Mouse (Mus musculus): ENCODE data around the gene Hivep3.

The Hivep3 gene

GRCm38 (mm10) chr4:119733184-119733880 lies at the start of gene Hivep3:
Hivep3 (plus strand) TSS chr4:119733784.
- DNase-seq, result peak; percentile 100

- DNase-seq, result no peak
Measured at GRCm38 (mm10) chr4:119685746-119686145, 47.8 kb upstream of the Hivep3 start.

GRCm38 (mm10) chr4:119698339-119698738 lies 35.2 kb upstream of the Hivep3 start:
- DNase-seq, result peak; percentile 32

- DNase-seq, result no peak
Measured at GRCm38 (mm10) chr4:119701269-119701954, 32.2 kb upstream of the Hivep3 start.

- no peak for DNase-seq
Measured at GRCm38 (mm10) chr4:119703965-119704364, 29.6 kb upstream of the Hivep3 start.

GRCm38 (mm10) chr4:119707326-119707725 lies 26.3 kb upstream of the Hivep3 start:
- no peak for DNase-seq

- no peak for DNase-seq
Measured at GRCm38 (mm10) chr4:119707751-119708150, 25.8 kb upstream of the Hivep3 start.

GRCm38 (mm10) chr4:119710208-119710607 lies 23.4 kb upstream of the Hivep3 start:
- no peak for DNase-seq

- DNase-seq, result no peak
Measured at GRCm38 (mm10) chr4:119717443-119717842, 16.1 kb upstream of the Hivep3 start.

GRCm38 (mm10) chr4:119721531-119721930 lies 12.1 kb upstream of the Hivep3 start:
- no peak for DNase-seq

- no peak for DNase-seq
Measured at GRCm38 (mm10) chr4:119726074-119726473, 7.5 kb upstream of the Hivep3 start.

- DNase-seq, result no peak
Measured at GRCm38 (mm10) chr4:119727871-119728270, 5.7 kb upstream of the Hivep3 start.

- DNase-seq, result peak; percentile 80
Measured at GRCm38 (mm10) chr4:119733942-119734341, 358 bp downstream of the Hivep3 start.

- DNase-seq, result no peak
Measured at GRCm38 (mm10) chr4:119734352-119734751, 768 bp downstream of the Hivep3 start.

GRCm38 (mm10) chr4:119738641-119739040 lies 5.1 kb downstream of the Hivep3 start:
- no peak for DNase-seq

GRCm38 (mm10) chr4:119739301-119740062 lies 5.9 kb downstream of the Hivep3 start:
- DNase-seq, result no peak

GRCm38 (mm10) chr4:119748341-119748740 lies 14.8 kb downstream of the Hivep3 start:
- DNase-seq, result no peak

GRCm38 (mm10) chr4:119750157-119750556 lies 16.6 kb downstream of the Hivep3 start:
- no peak for DNase-seq

- DNase-seq, result no peak
Measured at GRCm38 (mm10) chr4:119750681-119751211, 17.2 kb downstream of the Hivep3 start.

GRCm38 (mm10) chr4:119751408-119752006 lies 17.9 kb downstream of the Hivep3 start:
- DNase-seq, result no peak

GRCm38 (mm10) chr4:119759574-119760233 lies 26.1 kb downstream of the Hivep3 start:
- DNase-seq, result peak; percentile 57

GRCm38 (mm10) chr4:119760820-119761219 lies 27.2 kb downstream of the Hivep3 start:
- DNase-seq, result peak; percentile 63
